Mouse (Mus musculus): ENCODE data around the gene Gpr132.

Gpr132 gene

GRCm38 (mm10) chr12:112876332-112877072 lies 8.5 kb upstream of the Gpr132 start:
- no peak for DNase-seq

- DNase-seq, result peak; percentile 94
Observed at GRCm38 (mm10) chr12:112875225-112876013, 7.4 kb upstream of the Gpr132 start.

- no peak for DNase-seq
Observed at GRCm38 (mm10) chr12:112874199-112874598, 6.2 kb upstream of the Gpr132 start.

- DNase-seq, result peak; percentile 78
Observed at GRCm38 (mm10) chr12:112873452-112874190, 5.6 kb upstream of the Gpr132 start.

GRCm38 (mm10) chr12:112872991-112873390 lies 5.0 kb upstream of the Gpr132 start:
- no peak for DNase-seq

GRCm38 (mm10) chr12:112871272-112871671 lies 3.2 kb upstream of the Gpr132 start:
- no peak for DNase-seq

- DNase-seq, result no peak
Observed at GRCm38 (mm10) chr12:112870775-112871174, 2.7 kb upstream of the Gpr132 start.

- DNase-seq, result no peak
Observed at GRCm38 (mm10) chr12:112869783-112870204, 1.8 kb upstream of the Gpr132 start.

GRCm38 (mm10) chr12:112867106-112867674 lies 838 bp downstream of the Gpr132 start:
- no peak for DNase-seq

- DNase-seq, result no peak
Observed at GRCm38 (mm10) chr12:112866467-112867080, 1.5 kb downstream of the Gpr132 start.

- no peak for DNase-seq
Observed at GRCm38 (mm10) chr12:112864804-112865203, 3.2 kb downstream of the Gpr132 start.

GRCm38 (mm10) chr12:112861911-112862321 lies 6.1 kb downstream of the Gpr132 start:
- no peak for DNase-seq

- no peak for DNase-seq
Observed at GRCm38 (mm10) chr12:112860765-112861164, 7.3 kb downstream of the Gpr132 start.

GRCm38 (mm10) chr12:112859930-112860329 lies 8.1 kb downstream of the Gpr132 start:
- no peak for DNase-seq

GRCm38 (mm10) chr12:112858581-112859336 lies 9.3 kb downstream of the Gpr132 start:
- DNase-seq, result no peak

- no peak for DNase-seq
Observed at GRCm38 (mm10) chr12:112857021-112857925, 10.8 kb downstream of the Gpr132 start.

GRCm38 (mm10) chr12:112856338-112856737 lies 11.7 kb downstream of the Gpr132 start:
- no peak for DNase-seq

- DNase-seq, result no peak
Observed at GRCm38 (mm10) chr12:112854610-112855333, 13.3 kb downstream of the Gpr132 start.

- DNase-seq, result no peak
Observed at GRCm38 (mm10) chr12:112853050-112853729, 14.8 kb downstream of the Gpr132 start.
